Mouse (Mus musculus): Measurements from ENCODE around the gene Pja2. TPM values are rescaled to one million over a fixed set of nuclear protein-coding genes. Genes with fewer than 3 reads are reported as not detected.

Gene Pja2
- 209 and 219 TPM in 2 replicates for polyA plus RNA-seq (2015; fragmentation: Nextera tagmentation; extraction: Ambion mirVana)

DNA sequence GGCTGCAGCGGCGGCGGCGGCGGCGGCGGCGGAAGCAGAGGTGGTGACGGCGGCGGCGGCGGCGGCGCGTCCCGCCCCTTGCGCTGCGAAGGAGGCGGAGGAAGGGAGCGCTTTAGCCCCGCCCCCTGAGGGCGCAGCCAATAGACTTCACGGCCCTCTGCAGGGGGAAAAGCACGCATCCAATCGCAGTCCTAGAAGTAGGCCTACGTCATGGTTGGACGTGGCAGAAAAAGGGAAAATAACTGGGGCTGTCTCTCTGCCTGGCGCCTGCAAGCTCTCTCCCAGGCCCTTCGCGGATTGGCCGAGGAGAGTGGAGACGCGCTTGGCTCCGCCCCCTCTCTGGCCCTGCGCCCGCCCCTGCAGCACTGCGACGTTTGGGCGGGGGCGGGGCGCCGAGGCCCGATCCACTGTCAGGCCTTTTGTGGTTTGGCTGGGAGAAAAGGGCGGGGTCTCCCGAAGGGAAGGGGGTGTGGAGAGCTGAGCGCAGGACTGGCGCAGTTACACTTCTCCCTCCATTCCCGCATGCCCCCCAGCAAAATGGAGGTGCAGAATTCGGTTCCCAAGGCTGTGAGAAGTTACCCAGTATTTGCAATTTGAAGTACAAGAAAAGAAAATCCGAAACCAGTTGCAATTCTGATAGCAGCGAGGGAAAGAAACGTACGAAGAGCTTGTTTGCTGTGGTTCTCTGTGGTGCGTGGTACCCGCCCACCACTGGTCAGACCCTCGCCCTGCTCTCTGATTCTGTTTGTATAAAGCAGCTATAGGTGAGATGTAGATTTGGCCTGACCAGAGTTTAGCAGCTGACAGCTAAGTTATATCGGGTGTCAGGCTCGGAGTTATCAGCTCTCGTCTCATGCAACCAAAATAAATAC is at the start of gene Pja2:
Gene Pja2, minus strand, starts transcription at position 19 of the 872 bp plus-strand sequence.
- Histone ChIP-seq H3K4me3 (ENCODE audit: low read depth, low read length) (peak within 1 kb of the TSS; percentile 99), H3K27me3 (ENCODE audit: control insufficient read depth, insufficient read depth, low read depth, low read length) (no peaks in the 10 kb centered on the region), H3K9me3 (replicated peaks; ENCODE audit: control insufficient read depth, low read length, poor library complexity, severe bottlenecking) (no peaks in the 10 kb centered on the region), H3K27ac (ENCODE audit: low read length) (peak within 1 kb of the TSS; percentile 98), H3K36me3 (ENCODE audit: control insufficient read depth, insufficient read depth, low read length) (no peaks in the 10 kb centered on the region; the same call in 1 of the 2 replicates), H3K4me1 (ENCODE audit: control insufficient read depth, insufficient read depth, low read length) (peaks cover 18% of the 10 kb centered on the region), H3K4me2 (ENCODE audit: low read length) (peak within 1 kb of the TSS; percentile 74), H3K9ac (ENCODE audit: low read depth, low read length) (peak within 1 kb of the TSS; percentile 99)
- peak; percentile 100 for ATAC-seq
- under 1% methylated on average over 40 of the region's 60 CpGs for WGBS

DNA sequence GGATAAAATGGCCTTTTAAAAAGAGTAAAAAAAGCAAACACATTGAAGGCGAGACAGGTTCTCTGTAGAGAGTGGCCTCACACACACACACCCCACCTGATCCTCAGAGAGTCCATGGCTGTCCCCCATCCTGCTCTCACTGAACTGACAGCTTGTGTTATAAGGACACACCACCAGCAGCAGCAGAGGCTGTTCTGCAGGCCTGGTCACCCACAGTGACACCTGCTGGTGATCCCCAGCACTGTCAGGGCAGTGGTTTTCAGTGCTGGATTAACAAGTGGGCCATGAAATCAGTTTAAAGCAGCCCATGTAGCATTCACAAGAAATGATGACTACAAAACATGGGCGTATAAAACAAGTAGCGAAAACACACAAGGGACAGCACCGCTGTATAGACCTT is 43.6 kb upstream of the Pja2 start:
- peak; percentile 73 for ATAC-seq
- H3K4me3 ChIP-seq (ENCODE audit: low read depth, low read length): no peak overlapping the region
- H3K4me2 ChIP-seq (ENCODE audit: low read length): no peak overlapping the region
- 54% methylated on average over 4 of the region's 4 CpGs for WGBS
- H3K27ac ChIP-seq (ENCODE audit: low read length): no peak overlapping the region
- no peaks in the 10 kb centered on the region for H3K9me3 ChIP-seq (replicated peaks; ENCODE audit: control insufficient read depth, low read length, poor library complexity, severe bottlenecking)
- H3K36me3 ChIP-seq (ENCODE audit: control insufficient read depth, insufficient read depth, low read length): no peaks in the 10 kb centered on the region
- no peaks in the 10 kb centered on the region for H3K27me3 ChIP-seq (ENCODE audit: control insufficient read depth, insufficient read depth, low read depth, low read length)
- H3K4me1 ChIP-seq (ENCODE audit: control insufficient read depth, insufficient read depth, low read length): no peaks in the 10 kb centered on the region
- no peak overlapping the region for H3K9ac ChIP-seq (ENCODE audit: low read depth, low read length)

- no peaks in the 10 kb centered on the region for H3K9me3 ChIP-seq (replicated peaks; ENCODE audit: control insufficient read depth, low read length, poor library complexity, severe bottlenecking)
- no peaks in the 10 kb centered on the region for H3K27me3 ChIP-seq (ENCODE audit: control insufficient read depth, insufficient read depth, low read depth, low read length)
- no peaks in the 10 kb centered on the region for H3K4me1 ChIP-seq (ENCODE audit: control insufficient read depth, insufficient read depth, low read length)
- H3K4me3 ChIP-seq (ENCODE audit: low read depth, low read length): no peak overlapping the region
- no peak overlapping the region for H3K27ac ChIP-seq (ENCODE audit: low read length)
- H3K9ac ChIP-seq (ENCODE audit: low read depth, low read length): no peak overlapping the region
- 65% methylated on average over 1 of the region's 1 CpGs for WGBS
- H3K4me2 ChIP-seq (ENCODE audit: low read length): no peak overlapping the region
- H3K36me3 ChIP-seq (ENCODE audit: control insufficient read depth, insufficient read depth, low read length): no peaks in the 10 kb centered on the region
- no peak for ATAC-seq
Observed at GRCm38 (mm10) chr17:64363694-64364093, 32.0 kb upstream of the Pja2 start.

GRCm38 (mm10) chr17:64362570-64362969 is 30.9 kb upstream of the Pja2 start:
- Histone ChIP-seq H3K4me3 (ENCODE audit: low read depth, low read length) (no peak overlapping the region), H3K9ac (ENCODE audit: low read depth, low read length) (no peak overlapping the region), H3K4me1 (ENCODE audit: control insufficient read depth, insufficient read depth, low read length) (no peaks in the 10 kb centered on the region), H3K27me3 (ENCODE audit: control insufficient read depth, insufficient read depth, low read depth, low read length) (no peaks in the 10 kb centered on the region), H3K9me3 (replicated peaks; ENCODE audit: control insufficient read depth, low read length, poor library complexity, severe bottlenecking) (no peaks in the 10 kb centered on the region), H3K4me2 (ENCODE audit: low read length) (no peak overlapping the region), H3K27ac (ENCODE audit: low read length) (no peak overlapping the region), H3K36me3 (ENCODE audit: control insufficient read depth, insufficient read depth, low read length) (no peaks in the 10 kb centered on the region)
- ATAC-seq: no peak
- 57% methylated on average over 5 of the region's 5 CpGs for WGBS

GRCm38 (mm10) chr17:64361911-64362425 is 30.3 kb upstream of the Pja2 start:
- H3K27me3 ChIP-seq (ENCODE audit: control insufficient read depth, insufficient read depth, low read depth, low read length): no peaks in the 10 kb centered on the region
- ATAC-seq: no peak
- no peak overlapping the region for H3K4me2 ChIP-seq (ENCODE audit: low read length)
- no peaks in the 10 kb centered on the region for H3K36me3 ChIP-seq (ENCODE audit: control insufficient read depth, insufficient read depth, low read length)
- H3K9ac ChIP-seq (ENCODE audit: low read depth, low read length): no peak overlapping the region
- WGBS: 90% methylated on average over 3 of the region's 3 CpGs
- no peak overlapping the region for H3K4me3 ChIP-seq (ENCODE audit: low read depth, low read length)
- H3K27ac ChIP-seq (ENCODE audit: low read length): no peak overlapping the region
- H3K9me3 ChIP-seq (replicated peaks; ENCODE audit: control insufficient read depth, low read length, poor library complexity, severe bottlenecking): no peaks in the 10 kb centered on the region
- no peaks in the 10 kb centered on the region for H3K4me1 ChIP-seq (ENCODE audit: control insufficient read depth, insufficient read depth, low read length)

DNA sequence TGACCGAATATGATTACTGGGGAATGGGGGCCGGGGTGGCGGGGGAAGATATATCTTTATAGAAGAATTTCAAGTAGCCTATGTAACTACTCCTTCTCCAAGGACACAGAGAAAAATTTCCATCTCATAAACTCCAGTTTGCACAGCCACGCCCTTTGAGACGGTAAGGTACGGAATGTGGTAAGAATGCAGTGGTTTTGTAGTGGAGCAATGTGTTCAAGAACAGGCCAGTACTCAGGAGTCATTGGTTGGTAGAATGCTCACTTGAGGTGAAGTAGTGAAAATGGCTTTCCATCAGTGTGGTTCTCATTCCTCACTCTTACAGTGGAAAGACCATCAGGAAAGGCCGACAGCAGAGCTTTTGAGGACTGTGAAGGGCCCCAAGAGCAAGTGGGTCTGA is 22.2 kb upstream of the Pja2 start:
- no peaks in the 10 kb centered on the region for H3K36me3 ChIP-seq (ENCODE audit: control insufficient read depth, insufficient read depth, low read length)
- no peak overlapping the region for H3K9ac ChIP-seq (ENCODE audit: low read depth, low read length)
- no peaks in the 10 kb centered on the region for H3K9me3 ChIP-seq (replicated peaks; ENCODE audit: control insufficient read depth, low read length, poor library complexity, severe bottlenecking)
- WGBS: 96% methylated on average over 7 of the region's 7 CpGs
- no peak overlapping the region for H3K4me3 ChIP-seq (ENCODE audit: low read depth, low read length)
- ATAC-seq: no peak
- H3K4me2 ChIP-seq (ENCODE audit: low read length): no peak overlapping the region
- no peaks in the 10 kb centered on the region for H3K4me1 ChIP-seq (ENCODE audit: control insufficient read depth, insufficient read depth, low read length)
- no peak overlapping the region for H3K27ac ChIP-seq (ENCODE audit: low read length)
- no peaks in the 10 kb centered on the region for H3K27me3 ChIP-seq (ENCODE audit: control insufficient read depth, insufficient read depth, low read depth, low read length)

DNA sequence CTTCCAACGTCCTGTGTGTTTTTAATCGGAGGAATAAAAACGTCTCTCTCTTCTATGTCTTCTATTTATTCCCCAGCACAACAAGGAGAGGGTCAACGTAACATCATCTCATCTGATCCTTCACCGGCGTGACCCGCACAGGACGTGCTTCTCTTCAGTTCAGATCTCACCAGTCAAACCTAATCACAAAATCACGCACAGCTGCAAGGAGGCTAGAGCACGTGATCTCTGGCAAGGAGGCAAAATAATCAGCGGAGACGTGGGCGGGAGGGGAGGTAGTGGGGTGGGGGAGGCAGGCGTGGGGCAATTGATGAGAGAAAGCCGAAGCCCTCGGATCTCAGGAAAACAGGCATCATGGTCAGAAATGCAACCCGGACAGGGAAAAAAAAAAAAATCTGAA is 14.4 kb upstream of the Pja2 start:
- Histone ChIP-seq H3K4me2 (ENCODE audit: low read length) (peak overlapping the region; percentile 50), H3K36me3 (ENCODE audit: control insufficient read depth, insufficient read depth, low read length) (no peaks in the 10 kb centered on the region), H3K4me1 (ENCODE audit: control insufficient read depth, insufficient read depth, low read length) (peaks cover 2% of the 10 kb centered on the region; the same call in 1 of the 2 replicates), H3K27ac (ENCODE audit: low read length) (no peak overlapping the region), H3K27me3 (ENCODE audit: control insufficient read depth, insufficient read depth, low read depth, low read length) (no peaks in the 10 kb centered on the region), H3K9ac (ENCODE audit: low read depth, low read length) (peak overlapping the region; percentile 34; the same call in 1 of the 2 replicates), H3K4me3 (ENCODE audit: low read depth, low read length) (peak overlapping the region; percentile 17), H3K9me3 (replicated peaks; ENCODE audit: control insufficient read depth, low read length, poor library complexity, severe bottlenecking) (no peaks in the 10 kb centered on the region)
- 41% methylated on average over 17 of the region's 17 CpGs for WGBS
- ATAC-seq: no peak

GRCm38 (mm10) chr17:64344576-64345172 is 13.0 kb upstream of the Pja2 start:
- H3K4me1 ChIP-seq (ENCODE audit: control insufficient read depth, insufficient read depth, low read length): peaks cover 2% of the 10 kb centered on the region; the same call in 1 of the 2 replicates
- H3K27ac ChIP-seq (ENCODE audit: low read length): no peak overlapping the region
- no peak for ATAC-seq
- H3K4me2 ChIP-seq (ENCODE audit: low read length): no peak overlapping the region
- H3K27me3 ChIP-seq (ENCODE audit: control insufficient read depth, insufficient read depth, low read depth, low read length): no peaks in the 10 kb centered on the region
- no peak overlapping the region for H3K4me3 ChIP-seq (ENCODE audit: low read depth, low read length)
- H3K36me3 ChIP-seq (ENCODE audit: control insufficient read depth, insufficient read depth, low read length): no peaks in the 10 kb centered on the region
- H3K9me3 ChIP-seq (replicated peaks; ENCODE audit: control insufficient read depth, low read length, poor library complexity, severe bottlenecking): no peaks in the 10 kb centered on the region
- 80% methylated on average over 7 of the region's 7 CpGs for WGBS
- H3K9ac ChIP-seq (ENCODE audit: low read depth, low read length): no peak overlapping the region

DNA sequence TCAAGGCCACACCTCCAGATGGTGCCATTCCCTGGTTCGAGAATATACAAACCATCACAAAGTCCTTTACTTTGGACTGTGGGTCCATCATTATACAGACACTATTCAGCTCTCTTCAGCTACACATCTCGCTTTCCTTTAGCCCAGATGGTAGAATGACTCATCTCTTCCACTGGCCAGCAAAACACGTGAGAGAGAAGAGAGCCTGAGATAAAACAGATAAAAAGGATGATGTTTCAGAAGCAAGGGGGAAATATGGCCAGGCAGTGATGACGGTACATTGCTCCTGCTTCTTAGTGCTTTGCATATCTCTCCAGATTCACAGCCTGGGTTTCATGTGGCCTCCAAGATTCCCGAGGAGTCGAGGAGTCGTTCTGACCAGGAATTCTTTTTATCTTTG is 10.0 kb upstream of the Pja2 start:
- H3K27me3 ChIP-seq (ENCODE audit: control insufficient read depth, insufficient read depth, low read depth, low read length): no peaks in the 10 kb centered on the region
- H3K4me2 ChIP-seq (ENCODE audit: low read length): no peak overlapping the region
- no peak overlapping the region for H3K27ac ChIP-seq (ENCODE audit: low read length)
- peaks cover 2% of the 10 kb centered on the region; the same call in 1 of the 2 replicates for H3K4me1 ChIP-seq (ENCODE audit: control insufficient read depth, insufficient read depth, low read length)
- H3K9me3 ChIP-seq (replicated peaks; ENCODE audit: control insufficient read depth, low read length, poor library complexity, severe bottlenecking): no peaks in the 10 kb centered on the region
- H3K4me3 ChIP-seq (ENCODE audit: low read depth, low read length): no peak overlapping the region
- H3K9ac ChIP-seq (ENCODE audit: low read depth, low read length): no peak overlapping the region
- H3K36me3 ChIP-seq (ENCODE audit: control insufficient read depth, insufficient read depth, low read length): no peaks in the 10 kb centered on the region
- no peak for ATAC-seq
- WGBS: 72% methylated on average over 7 of the region's 7 CpGs
